Mouse (Mus musculus): ENCODE data around the gene Psmd7. TPM values are rescaled to one million over a fixed set of nuclear protein-coding genes. Genes with fewer than 3 reads are reported as not detected.
A peak's percentile ranks its signal among the peaks of the same experiment; 100 is the strongest.

Psmd7 gene
- total and polyA plus RNA-seq, 3 experiments = 186 to 403 (median 205) TPM

DNA sequence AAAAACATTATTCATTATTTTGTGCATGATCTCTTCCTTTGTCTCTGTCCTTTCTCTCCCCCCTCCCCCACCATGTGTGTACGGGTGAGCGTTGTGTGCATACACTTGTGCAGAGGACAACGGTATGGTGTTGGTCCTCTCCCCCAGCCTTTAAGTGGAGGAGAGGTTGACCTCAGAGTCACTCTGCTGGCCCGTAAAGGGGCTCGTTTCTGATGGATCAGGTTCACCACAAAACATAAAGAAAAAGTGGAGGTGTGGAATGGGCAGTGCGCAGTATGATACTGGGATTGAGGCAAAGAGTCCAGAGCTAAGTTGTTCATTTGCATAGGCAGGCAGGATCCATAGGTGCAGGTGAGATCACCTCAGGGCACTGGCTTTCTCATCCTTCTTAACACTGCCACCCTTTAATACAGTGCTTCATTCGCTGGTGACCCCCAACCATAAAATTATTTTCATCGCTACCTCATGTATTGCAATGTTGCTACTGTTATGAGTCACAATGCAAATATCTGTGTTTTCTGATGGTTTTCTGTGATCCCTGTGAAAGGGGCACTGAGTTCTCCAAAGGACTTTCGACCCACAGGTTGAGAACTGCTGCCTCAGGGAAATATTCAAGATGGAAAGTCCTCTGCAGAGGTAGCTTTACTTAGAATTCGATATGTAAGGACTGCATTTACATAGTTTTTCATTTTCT is 33.8 kb upstream of the Psmd7 start:
- Histone ChIP-seq H3K27ac (ENCODE audit: control insufficient read depth, low read depth, low read length) (no peak overlapping the region), H3K79me2 (ENCODE audit: control insufficient read depth, insufficient read depth, low read length, poor library complexity) (no peaks in the 10 kb centered on the region), H3K9ac (ENCODE audit: control insufficient read depth, low read depth, low read length, poor library complexity, severe bottlenecking) (no peak overlapping the region), H3K4me1 (ENCODE audit: control insufficient read depth in 1 of 2, insufficient read depth in 2 of 2, low read length in 2 of 2) (peaks cover 0 to 9% of the 10 kb centered on the region in 2 experiments; a peak in 2 of 4 replicates), H3K4me3 (ENCODE audit: control insufficient read depth in 1 of 2, insufficient read depth in 1 of 2, low read depth in 2 of 2, low read length in 2 of 2) (no peak overlapping the region), H3K9me3 (replicated peaks; ENCODE audit: insufficient read depth, low read length) (no peaks in the 10 kb centered on the region), H3K36me3 (ENCODE audit: control insufficient read depth in 1 of 2, insufficient read depth in 2 of 2, low read length in 2 of 2) (peaks cover 0 to 5% of the 10 kb centered on the region in 2 experiments; a peak in 2 of 4 replicates), H3K27me3 (ENCODE audit: control insufficient read depth in 1 of 2, insufficient read depth in 2 of 2, low read length in 2 of 2) (no peaks in the 10 kb centered on the region)
- no peak for DNase-seq (ENCODE audit: low read depth, low spot score)
- TF ChIP-seq MAX (IDR thresholded peaks at IDR 0.05; ENCODE audit: low read length) = no peak
- no peak for TF ChIP-seq MXI1 (IDR thresholded peaks at IDR 0.05; ENCODE audit: low read depth, low read length)
- no peak for TF ChIP-seq POLR2A (IDR thresholded peaks at IDR 0.05; ENCODE audit: control insufficient read depth in 1 of 2, insufficient read depth in 1 of 2, low read depth in 1 of 2, low read length in 2 of 2, poor library complexity in 1 of 2)
- TF ChIP-seq MYB (IDR thresholded peaks at IDR 0.05; ENCODE audit: low read depth, low read length) = no peak
- no peak for TF ChIP-seq USF1 (IDR thresholded peaks at IDR 0.05; ENCODE audit: low read depth, low read length)
- TF ChIP-seq SIN3A (IDR thresholded peaks at IDR 0.05; ENCODE audit: low read length) = no peak
- TF ChIP-seq CHD1 (IDR thresholded peaks at IDR 0.05; ENCODE audit: low read depth, low read length) = no peak
- TF ChIP-seq POLR2AphosphoS5 (IDR thresholded peaks at IDR 0.05; ENCODE audit: borderline replicate concordance, low read depth, low read length) = no peak
- TF ChIP-seq MAZ (IDR thresholded peaks at IDR 0.05; ENCODE audit: low read depth, low read length) = no peak
- no peak for TF ChIP-seq MAFK (IDR thresholded peaks at IDR 0.05; ENCODE audit: borderline replicate concordance, low read depth, low read length)
- TF ChIP-seq MEF2A (IDR thresholded peaks at IDR 0.05; ENCODE audit: extremely low read depth, insufficient replicate concordance, low read depth, low read length, poor library complexity, severe bottlenecking) = no peak
- TF ChIP-seq JUND (IDR thresholded peaks at IDR 0.05; ENCODE audit: low read depth, low read length) = no peak
- no peak for TF ChIP-seq HCFC1 (IDR thresholded peaks at IDR 0.05; ENCODE audit: low read depth, low read length)
- no peak for TF ChIP-seq RAD21 (IDR thresholded peaks at IDR 0.05; ENCODE audit: low read depth, low read length)
- no peak for TF ChIP-seq TCF12 (IDR thresholded peaks at IDR 0.05; ENCODE audit: low read depth, low read length)
- TF ChIP-seq TAL1 (IDR thresholded peaks at IDR 0.05; ENCODE audit: low read length) = no peak
- no peak for TF ChIP-seq ZKSCAN1 (IDR thresholded peaks at IDR 0.05; ENCODE audit: low read depth, low read length)
- TF ChIP-seq ZMIZ1 (IDR thresholded peaks at IDR 0.05; ENCODE audit: low read depth, low read length) = no peak
- no peak for TF ChIP-seq ZNF384 (IDR thresholded peaks at IDR 0.05; ENCODE audit: low read depth, low read length)
- TF ChIP-seq POLR2AphosphoS2 (IDR thresholded peaks at IDR 0.05; ENCODE audit: low read length) = no peak

- peaks cover 0 to 5% of the 10 kb centered on the region in 2 experiments; a peak in 2 of 4 replicates for H3K36me3 ChIP-seq (ENCODE audit: control insufficient read depth in 1 of 2, insufficient read depth in 2 of 2, low read length in 2 of 2)
- no peak overlapping the region for H3K27ac ChIP-seq (ENCODE audit: control insufficient read depth, low read depth, low read length)
- no peaks in the 10 kb centered on the region for H3K79me2 ChIP-seq (ENCODE audit: control insufficient read depth, insufficient read depth, low read length, poor library complexity)
- peak overlapping the region in 1 of 2 experiments; percentile 22; a peak in 1 of 4 replicates for H3K4me3 ChIP-seq (ENCODE audit: control insufficient read depth in 1 of 2, insufficient read depth in 1 of 2, low read depth in 2 of 2, low read length in 2 of 2)
- peak overlapping the region; percentile 22; the same call in 1 of the 2 replicates for H3K9ac ChIP-seq (ENCODE audit: control insufficient read depth, low read depth, low read length, poor library complexity, severe bottlenecking)
- H3K9me3 ChIP-seq (replicated peaks; ENCODE audit: insufficient read depth, low read length) = no peaks in the 10 kb centered on the region
- no peaks in the 10 kb centered on the region for H3K27me3 ChIP-seq (ENCODE audit: control insufficient read depth in 1 of 2, insufficient read depth in 2 of 2, low read length in 2 of 2)
- peak; percentile 69 for DNase-seq (ENCODE audit: low read depth, low spot score)
- H3K4me1 ChIP-seq (ENCODE audit: control insufficient read depth in 1 of 2, insufficient read depth in 2 of 2, low read length in 2 of 2) = peaks cover 0 to 9% of the 10 kb centered on the region in 2 experiments; a peak in 2 of 4 replicates
- no peak for TF ChIP-seq ZC3H11A (IDR thresholded peaks at IDR 0.05; ENCODE audit: low read depth, low read length)
- no peak for TF ChIP-seq SIN3A (IDR thresholded peaks at IDR 0.05; ENCODE audit: low read length)
- no peak for TF ChIP-seq MAX (IDR thresholded peaks at IDR 0.05; ENCODE audit: low read length)
- no peak for TF ChIP-seq MEF2A (IDR thresholded peaks at IDR 0.05; ENCODE audit: extremely low read depth, insufficient replicate concordance, low read depth, low read length, poor library complexity, severe bottlenecking)
- no peak for TF ChIP-seq ZNF384 (IDR thresholded peaks at IDR 0.05; ENCODE audit: low read depth, low read length)
- no peak for TF ChIP-seq RAD21 (IDR thresholded peaks at IDR 0.05; ENCODE audit: low read depth, low read length)
- TF ChIP-seq CHD2 (IDR thresholded peaks at IDR 0.05; ENCODE audit: low read length) = no peak
- no peak for TF ChIP-seq UBTF (IDR thresholded peaks at IDR 0.05; ENCODE audit: borderline replicate concordance, insufficient read depth, low read depth, low read length)
- no peak for TF ChIP-seq POLR2AphosphoS5 (IDR thresholded peaks at IDR 0.05; ENCODE audit: borderline replicate concordance, low read depth, low read length)
- peak; percentile 68 for TF ChIP-seq GATA1 (IDR thresholded peaks at IDR 0.05; ENCODE audit: low read depth, low read length)
- no peak for TF ChIP-seq HCFC1 (IDR thresholded peaks at IDR 0.05; ENCODE audit: low read depth, low read length)
- TF ChIP-seq NRF1 (IDR thresholded peaks at IDR 0.05; ENCODE audit: insufficient read depth, low read depth, low read length, poor library complexity, severe bottlenecking) = no peak
- no peak for TF ChIP-seq GABPA (IDR thresholded peaks at IDR 0.05; ENCODE audit: low read depth, low read length)
- no peak for TF ChIP-seq MYB (IDR thresholded peaks at IDR 0.05; ENCODE audit: low read depth, low read length)
- no peak for TF ChIP-seq SMC3 (IDR thresholded peaks at IDR 0.05; ENCODE audit: low read depth, low read length)
- no peak for TF ChIP-seq RCOR1 (IDR thresholded peaks at IDR 0.05; ENCODE audit: low read depth, low read length)
- peak; percentile 61; the same call in 1 of the 2 replicates for TF ChIP-seq TBP (IDR thresholded peaks at IDR 0.05; ENCODE audit: low read depth, low read length)
These were observed 32.9 kb upstream of the Psmd7 start for GRCm38 (mm10) chr8:107621136-107621535.
